Mouse (Mus musculus): ENCODE measurements around the gene Aldh5a1. TPM values are rescaled to one million over a fixed set of nuclear protein-coding genes. Genes with fewer than 3 reads are reported as not detected.
"Not testable (repeated sequence)": the region's sequence is repeated elsewhere in the genome, so short reads cannot be mapped to it uniquely, and the experiment has no call there.

The Aldh5a1 gene
- polyA plus RNA-seq (2015; fragmentation: Nextera tagmentation; extraction: Ambion mirVana): 8.5 and 8.9 TPM in 2 replicates

DNA sequence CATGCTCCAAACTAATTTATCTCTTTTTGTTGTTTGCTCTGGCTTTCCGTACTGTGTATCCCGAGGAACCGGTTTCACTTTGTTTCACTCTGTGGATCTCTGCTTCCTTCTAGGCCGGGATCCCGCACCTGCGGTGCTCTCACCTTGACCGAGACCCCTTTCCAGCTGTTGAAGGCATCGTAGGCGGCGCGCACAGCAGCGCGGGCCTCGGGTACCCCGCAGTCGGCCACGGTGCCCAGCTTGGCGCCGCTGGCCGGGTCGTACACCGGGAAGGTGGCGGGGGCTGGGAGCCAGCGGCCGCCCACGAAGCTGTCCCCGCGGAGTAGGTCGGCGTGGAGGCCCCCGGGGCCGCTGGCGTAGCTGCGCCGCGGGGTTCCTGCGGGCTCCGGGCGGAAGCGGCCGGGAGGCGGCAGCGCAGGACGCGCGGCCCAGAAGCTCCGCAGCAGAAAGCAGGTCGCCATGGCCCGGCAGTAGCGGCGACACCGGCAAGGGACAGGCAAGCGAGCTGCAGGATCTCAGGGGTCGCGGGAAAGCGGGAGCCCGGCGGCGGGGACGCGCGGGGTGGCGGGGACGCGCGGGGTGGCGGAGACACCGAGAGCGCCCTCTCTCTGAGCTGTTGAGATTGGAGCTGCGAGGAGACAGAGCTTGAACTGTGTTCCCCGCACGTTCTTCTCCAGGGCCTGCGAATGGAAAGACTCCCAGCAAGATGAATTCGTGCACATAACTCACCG, at the start of gene Aldh5a1:
Gene Aldh5a1, minus strand, starts transcription at position 554 of the 731 bp plus-strand sequence.
- ATAC-seq (ENCODE audit: low read depth): peak; percentile 86
- H3K27me3 ChIP-seq: no peaks in the 10 kb centered on the region
- WGBS: under 1% methylated on average over 65 of the region's 75 CpGs
- no peaks in the 10 kb centered on the region for H3K36me3 ChIP-seq
- H3K9me3 ChIP-seq: no peaks in the 10 kb centered on the region
- H3K4me3 ChIP-seq: peak within 1 kb of the TSS; percentile 91
- H3K9ac ChIP-seq: peak within 1 kb of the TSS; percentile 92
- H3K27ac ChIP-seq (replicated peaks): peak within 1 kb of the TSS; percentile 88
- peak within 1 kb of the TSS; percentile 82 for H3K4me2 ChIP-seq
- peaks cover 27% of the 10 kb centered on the region for H3K4me1 ChIP-seq (replicated peaks)

DNA sequence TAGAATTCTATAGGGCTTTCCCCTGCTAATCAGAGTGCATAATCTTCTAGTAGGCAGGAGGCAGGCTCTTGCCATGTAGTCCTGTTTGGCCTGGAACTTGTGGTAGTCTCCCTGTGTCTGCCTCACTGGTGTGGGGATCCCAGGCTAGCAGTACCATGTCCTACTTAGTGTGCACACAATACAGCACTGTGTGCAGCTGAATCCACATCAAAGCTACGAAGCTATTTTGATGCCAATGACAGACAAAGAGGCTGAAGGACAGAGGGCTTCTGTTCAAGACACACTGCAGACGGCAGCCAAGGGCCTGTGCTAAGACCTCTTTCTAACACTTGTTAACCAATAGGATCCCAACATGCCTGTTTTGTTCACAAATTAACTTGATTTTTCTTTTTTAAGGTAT, 48.0 kb upstream of the Aldh5a1 start:
- 48% methylated on average over 2 of the region's 2 CpGs for WGBS
- ATAC-seq (ENCODE audit: low read depth): no peak
- Histone ChIP-seq H3K9me3 (no peaks in the 10 kb centered on the region), H3K27ac (replicated peaks) (no peak overlapping the region), H3K4me3 (no peak overlapping the region), H3K4me1 (replicated peaks) (no peaks in the 10 kb centered on the region), H3K36me3 (peaks cover 23% of the 10 kb centered on the region), H3K4me2 (no peak overlapping the region), H3K27me3 (no peaks in the 10 kb centered on the region), H3K9ac (no peak overlapping the region)

- Histone ChIP-seq H3K4me2 (no peak overlapping the region), H3K4me3 (no peak overlapping the region), H3K36me3 (peaks cover 8% of the 10 kb centered on the region), H3K27ac (replicated peaks) (no peak overlapping the region), H3K9ac (no peak overlapping the region), H3K27me3 (no peaks in the 10 kb centered on the region), H3K4me1 (replicated peaks) (no peaks in the 10 kb centered on the region), H3K9me3 (no peaks in the 10 kb centered on the region)
- WGBS: 91% methylated on average over 6 of the region's 6 CpGs
- ATAC-seq (ENCODE audit: low read depth): no peak
These were observed 43.6 kb upstream of the Aldh5a1 start for GRCm38 (mm10) chr13:24981031-24981430.

DNA sequence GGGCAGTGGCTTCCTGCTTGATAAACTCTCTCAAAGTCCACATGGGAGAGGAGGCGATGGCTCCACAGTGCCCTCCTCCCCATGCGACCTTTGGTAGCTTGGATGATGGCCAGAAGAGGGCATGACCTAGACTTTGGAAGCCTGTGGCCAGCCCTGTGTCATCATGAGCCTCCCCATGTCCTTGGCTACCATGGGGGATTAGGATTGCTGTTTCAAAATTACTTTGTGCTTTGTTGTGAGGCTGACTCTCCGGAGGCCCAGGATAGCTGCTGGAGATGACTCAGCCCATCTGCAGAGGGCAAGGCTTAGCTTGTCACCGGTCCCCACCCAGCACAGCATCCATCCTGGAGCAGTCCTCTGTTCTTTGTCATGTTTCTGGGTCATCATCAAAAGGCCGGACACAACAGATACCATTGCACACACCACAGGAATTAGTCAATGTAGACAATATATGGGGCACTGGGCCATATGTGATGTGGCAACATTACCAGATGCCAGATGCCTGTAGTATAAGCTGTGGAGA, 40.4 kb upstream of the Aldh5a1 start:
- Histone ChIP-seq H3K27me3 (no peaks in the 10 kb centered on the region), H3K4me1 (replicated peaks) (no peaks in the 10 kb centered on the region), H3K9ac (no peak overlapping the region), H3K36me3 (no peaks in the 10 kb centered on the region; the same call in none of the 2 replicates), H3K4me3 (no peak overlapping the region), H3K9me3 (no peaks in the 10 kb centered on the region), H3K27ac (replicated peaks) (no peak overlapping the region), H3K4me2 (no peak overlapping the region)
- 86% methylated on average over 5 of the region's 5 CpGs for WGBS
- ATAC-seq (ENCODE audit: low read depth): no peak

GRCm38 (mm10) chr13:24976384-24976783, 38.9 kb upstream of the Aldh5a1 start:
- no peaks in the 10 kb centered on the region for H3K27me3 ChIP-seq
- H3K9me3 ChIP-seq: no peaks in the 10 kb centered on the region
- no peak overlapping the region for H3K9ac ChIP-seq
- 42% methylated on average over 4 of the region's 4 CpGs for WGBS
- no peak overlapping the region for H3K4me3 ChIP-seq
- no peak overlapping the region for H3K4me2 ChIP-seq
- H3K36me3 ChIP-seq: no peaks in the 10 kb centered on the region
- H3K4me1 ChIP-seq (replicated peaks): no peaks in the 10 kb centered on the region
- ATAC-seq (ENCODE audit: low read depth): peak; percentile 71; the same call in 1 of the 2 replicates
- H3K27ac ChIP-seq (replicated peaks): no peak overlapping the region

- ATAC-seq (ENCODE audit: low read depth); H3K9me3 ChIP-seq; H3K4me2 ChIP-seq; H3K27ac ChIP-seq (replicated peaks); H3K4me3 ChIP-seq; H3K36me3 ChIP-seq; H3K9ac ChIP-seq; H3K4me1 ChIP-seq (replicated peaks); H3K27me3 ChIP-seq: not testable (repeated sequence)
- WGBS: 89% methylated on average over 3 of the region's 3 CpGs
These were observed 34.3 kb upstream of the Aldh5a1 start for GRCm38 (mm10) chr13:24971776-24972175.

GRCm38 (mm10) chr13:24965846-24966201, 28.4 kb upstream of the Aldh5a1 start:
- no peaks in the 10 kb centered on the region for H3K27me3 ChIP-seq
- no peaks in the 10 kb centered on the region for H3K9me3 ChIP-seq
- WGBS: 32% methylated on average over 5 of the region's 5 CpGs
- H3K36me3 ChIP-seq: no peaks in the 10 kb centered on the region
- H3K4me3 ChIP-seq: peak overlapping the region; percentile 32
- H3K9ac ChIP-seq: peak overlapping the region; percentile 49
- H3K27ac ChIP-seq (replicated peaks): no peak overlapping the region
- peak overlapping the region; percentile 54 for H3K4me2 ChIP-seq
- H3K4me1 ChIP-seq (replicated peaks): peaks cover 6% of the 10 kb centered on the region
- ATAC-seq (ENCODE audit: low read depth): no peak

- no peak for ATAC-seq (ENCODE audit: low read depth)
- Histone ChIP-seq H3K4me1 (replicated peaks) (peaks cover 6% of the 10 kb centered on the region), H3K4me3 (peak overlapping the region; percentile 32), H3K4me2 (peak overlapping the region; percentile 54), H3K9ac (peak overlapping the region; percentile 49), H3K9me3 (no peaks in the 10 kb centered on the region), H3K27ac (replicated peaks) (no peak overlapping the region), H3K36me3 (no peaks in the 10 kb centered on the region), H3K27me3 (no peaks in the 10 kb centered on the region)
- 21% methylated on average over 15 of the region's 15 CpGs for WGBS
These were observed 27.8 kb upstream of the Aldh5a1 start for GRCm38 (mm10) chr13:24965130-24965845.

- no peak for ATAC-seq (ENCODE audit: low read depth)
- WGBS: 88% methylated on average over 8 of the region's 8 CpGs
- H3K9ac ChIP-seq: no peak overlapping the region
- no peak overlapping the region for H3K27ac ChIP-seq (replicated peaks)
- H3K36me3 ChIP-seq: no peaks in the 10 kb centered on the region
- H3K9me3 ChIP-seq: no peaks in the 10 kb centered on the region
- H3K4me3 ChIP-seq: no peak overlapping the region
- H3K4me1 ChIP-seq (replicated peaks): peaks cover 6% of the 10 kb centered on the region
- no peaks in the 10 kb centered on the region for H3K27me3 ChIP-seq
- no peak overlapping the region for H3K4me2 ChIP-seq
These were observed 24.7 kb upstream of the Aldh5a1 start for GRCm38 (mm10) chr13:24962119-24962518.

DNA sequence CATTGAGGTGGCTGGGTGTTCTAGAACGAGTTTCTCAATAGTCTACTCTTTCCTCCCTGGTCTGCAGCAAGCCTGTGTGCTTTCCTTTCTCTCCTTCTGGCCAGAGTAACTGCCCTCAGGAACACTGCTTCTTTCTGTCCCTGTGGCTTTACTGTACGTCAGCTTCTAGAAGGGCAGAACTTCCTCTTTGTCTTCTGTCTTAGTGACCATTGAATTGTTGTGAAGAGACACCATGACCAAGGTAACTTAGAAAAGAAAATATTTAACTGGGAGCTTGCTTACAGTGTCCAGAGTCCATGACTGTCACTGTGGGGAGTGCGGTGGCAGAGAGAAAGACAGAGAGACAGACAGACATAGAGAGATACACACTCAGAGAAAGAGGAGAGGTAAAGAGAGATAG, 22.6 kb upstream of the Aldh5a1 start:
- 76% methylated on average over 3 of the region's 3 CpGs for WGBS
- Histone ChIP-seq H3K9ac (no peak overlapping the region), H3K36me3 (no peaks in the 10 kb centered on the region), H3K4me1 (replicated peaks) (no peaks in the 10 kb centered on the region), H3K27me3 (no peaks in the 10 kb centered on the region), H3K9me3 (no peaks in the 10 kb centered on the region), H3K4me3 (no peak overlapping the region), H3K4me2 (no peak overlapping the region), H3K27ac (replicated peaks) (no peak overlapping the region)
- no peak for ATAC-seq (ENCODE audit: low read depth)

- WGBS: 94% methylated on average over 11 of the region's 11 CpGs
- Histone ChIP-seq H3K27ac (replicated peaks) (no peak overlapping the region), H3K9me3 (no peaks in the 10 kb centered on the region), H3K4me1 (replicated peaks) (no peaks in the 10 kb centered on the region), H3K9ac (no peak overlapping the region), H3K4me2 (no peak overlapping the region), H3K4me3 (no peak overlapping the region), H3K36me3 (no peaks in the 10 kb centered on the region), H3K27me3 (no peaks in the 10 kb centered on the region)
- no peak for ATAC-seq (ENCODE audit: low read depth)
These were observed 21.2 kb upstream of the Aldh5a1 start for GRCm38 (mm10) chr13:24958671-24959070.

- Histone ChIP-seq H3K4me2 (no peak overlapping the region), H3K27ac (replicated peaks) (no peak overlapping the region), H3K9ac (no peak overlapping the region), H3K36me3 (no peaks in the 10 kb centered on the region), H3K4me3 (no peak overlapping the region), H3K9me3 (no peaks in the 10 kb centered on the region), H3K4me1 (replicated peaks) (no peaks in the 10 kb centered on the region), H3K27me3 (no peaks in the 10 kb centered on the region)
- ATAC-seq (ENCODE audit: low read depth): no peak
- WGBS: 16% methylated on average over 10 of the region's 10 CpGs
These were observed 18.0 kb upstream of the Aldh5a1 start for GRCm38 (mm10) chr13:24955500-24955899.
